Mouse (Mus musculus) left cerebral cortex, adult 9 months (tissue): ENCODE measurements around the gene Dok1.
A peak's percentile ranks its signal among the peaks of the same experiment; 100 is the strongest.

Experiments used
- DNase-seq, 2 experiments: peaks; one replicate each; pipeline ENCODE4 v3.0.0; 2022; ENCODE audit warnings: low spot score in 2 of 2

The Dok1 gene

GRCm38 (mm10) chr6:83033249-83034185, at the start of gene Dok1, which contains the start of gene Loxl3:
Gene Dok1, minus strand, starts transcription at chr6:83033471.
Gene Loxl3, plus strand, starts transcription at chr6:83034173.
- DNase-seq: peak in 1 of 2 experiments; percentile 28

- no peak for DNase-seq
Observed at GRCm38 (mm10) chr6:83080210-83080609, 46.9 kb upstream of the Dok1 start.

GRCm38 (mm10) chr6:83078324-83078858, 45.1 kb upstream of the Dok1 start:
- peak; percentile 93 to 99 for DNase-seq

DNA sequence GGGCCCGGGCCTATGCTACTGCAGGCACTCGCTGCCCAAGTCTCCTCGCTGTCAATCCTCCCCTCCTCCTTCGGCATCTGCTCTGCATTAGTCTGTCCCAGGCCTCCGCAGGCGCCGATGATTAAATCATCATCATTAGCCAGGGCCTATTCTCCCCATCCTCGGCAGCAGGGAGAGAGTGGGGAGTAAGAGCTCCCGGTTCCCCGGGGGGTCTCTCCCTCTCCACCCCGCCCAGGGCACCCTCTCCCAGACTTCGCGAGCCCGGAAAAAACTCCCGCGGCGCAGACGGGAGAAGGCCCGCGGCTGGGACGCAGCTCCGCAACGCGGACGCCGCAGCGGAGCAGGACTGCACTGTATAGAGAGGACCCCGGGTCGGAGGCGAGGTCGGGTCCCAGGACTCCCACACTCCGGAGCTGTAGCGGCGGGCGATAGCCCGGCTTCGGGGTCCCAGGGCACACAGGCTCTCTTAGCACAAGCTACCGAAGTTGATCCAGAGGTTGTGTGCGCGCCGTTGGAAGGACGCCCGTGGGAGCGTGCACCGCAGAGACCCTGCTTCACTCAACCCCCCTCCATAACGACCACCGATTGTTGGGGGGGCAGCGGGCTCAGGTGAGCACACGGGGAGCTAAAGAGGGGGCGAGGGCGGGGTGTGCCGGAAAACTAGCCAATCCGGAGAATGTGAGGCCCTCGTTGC, 44.5 kb upstream of the Dok1 start, which contains the start of gene Pcgf1:
TSS of gene Pcgf1 (plus strand) at position 240 of the 694 bp plus-strand sequence.
- DNase-seq: peak in 1 of 2 experiments; percentile 49

GRCm38 (mm10) chr6:83074979-83075378, 41.7 kb upstream of the Dok1 start:
- DNase-seq: no peak

GRCm38 (mm10) chr6:83071220-83071619, 37.9 kb upstream of the Dok1 start:
- DNase-seq: no peak

DNA sequence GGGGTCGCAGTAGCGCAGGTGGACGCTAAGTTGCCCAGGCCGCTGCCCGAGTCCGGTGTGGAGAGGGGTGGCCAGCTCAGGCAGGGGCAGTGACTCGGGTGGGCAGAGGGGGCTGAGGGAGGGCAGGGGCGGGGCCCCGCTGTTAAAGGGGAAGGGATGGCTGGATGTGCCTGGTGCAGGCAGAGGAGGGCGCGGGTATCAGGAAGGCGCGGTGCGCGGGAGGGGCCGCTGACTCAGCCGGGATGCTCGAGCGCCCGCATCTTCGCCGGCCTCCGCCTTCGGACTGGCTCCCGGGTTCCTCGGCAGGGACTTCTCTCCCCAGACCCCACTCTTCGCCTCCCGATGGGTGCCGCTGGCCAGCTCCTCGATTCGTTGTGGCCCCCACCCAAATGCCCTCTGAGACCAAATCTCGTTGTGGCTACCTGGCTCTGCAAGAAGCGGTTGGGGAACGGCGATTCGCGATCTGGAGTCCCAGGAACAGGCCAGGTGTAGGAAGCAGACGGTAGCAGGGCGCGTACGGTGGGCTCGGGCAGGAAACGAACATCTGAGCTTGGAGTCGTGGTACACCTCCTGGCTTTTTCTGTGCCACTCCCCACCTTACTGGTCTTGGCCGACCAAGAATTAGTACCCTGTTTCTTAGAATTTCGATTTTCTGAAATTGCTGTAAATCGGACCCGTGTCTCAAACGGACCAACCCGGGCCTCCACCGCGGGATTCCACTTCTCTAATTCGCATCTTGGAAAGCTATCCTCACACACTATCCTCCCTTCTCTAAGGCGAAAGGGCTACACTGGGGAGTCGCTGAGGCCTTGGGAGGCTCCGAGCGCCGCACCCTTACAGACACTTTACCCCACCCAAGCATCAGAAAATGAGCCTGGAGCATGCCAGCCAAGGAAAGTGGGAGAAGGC, 37.3 kb upstream of the Dok1 start:
- no peak for DNase-seq

DNA sequence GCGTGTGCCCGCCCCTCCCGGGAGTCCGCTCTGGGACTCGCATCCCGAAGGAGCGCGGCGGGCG, 36.8 kb upstream of the Dok1 start, which contains the start of gene Tlx2:
TSS of gene Tlx2 (minus strand) at position 47 of the 64 bp plus-strand sequence.
- DNase-seq: no peak

DNA sequence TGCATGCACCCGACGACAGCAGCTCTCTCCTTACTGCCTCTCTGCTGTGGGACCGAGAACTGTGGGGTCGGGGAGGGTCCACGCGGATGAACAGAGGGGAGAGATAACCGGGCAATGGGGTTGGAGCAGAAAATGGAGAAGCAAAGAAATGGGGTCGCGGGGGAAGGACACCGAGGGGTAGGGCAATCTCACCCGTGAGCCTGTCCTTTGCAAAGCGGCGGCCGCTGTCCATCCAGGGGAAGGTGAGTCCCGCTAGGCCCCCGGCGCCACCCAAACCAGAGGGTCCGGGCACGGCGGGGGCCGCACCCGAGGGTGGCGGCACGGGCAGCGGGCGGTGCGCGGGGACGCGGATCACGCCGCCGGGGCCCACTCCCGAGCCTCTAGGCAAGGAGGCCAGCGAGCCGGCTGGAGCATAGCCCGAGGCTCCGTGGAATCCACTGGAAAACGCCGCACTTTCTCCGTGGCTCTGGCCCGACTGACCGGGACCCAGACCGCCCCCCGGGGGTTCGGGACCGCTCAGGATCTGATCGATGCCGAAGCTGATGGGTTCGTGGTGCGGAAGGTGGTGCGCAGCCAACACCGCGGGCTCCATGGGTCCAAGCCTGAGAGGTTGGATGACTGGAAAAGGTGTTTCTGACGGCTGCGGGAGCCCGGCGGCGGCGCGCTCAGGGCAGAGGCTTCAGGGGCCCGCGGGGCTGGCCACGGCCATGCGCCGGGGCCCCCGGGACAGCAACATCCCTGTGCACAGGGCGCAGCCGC, 36.4 kb upstream of the Dok1 start:
- DNase-seq: no peak

GRCm38 (mm10) chr6:83068706-83069487, 35.6 kb upstream of the Dok1 start:
- DNase-seq: no peak

DNA sequence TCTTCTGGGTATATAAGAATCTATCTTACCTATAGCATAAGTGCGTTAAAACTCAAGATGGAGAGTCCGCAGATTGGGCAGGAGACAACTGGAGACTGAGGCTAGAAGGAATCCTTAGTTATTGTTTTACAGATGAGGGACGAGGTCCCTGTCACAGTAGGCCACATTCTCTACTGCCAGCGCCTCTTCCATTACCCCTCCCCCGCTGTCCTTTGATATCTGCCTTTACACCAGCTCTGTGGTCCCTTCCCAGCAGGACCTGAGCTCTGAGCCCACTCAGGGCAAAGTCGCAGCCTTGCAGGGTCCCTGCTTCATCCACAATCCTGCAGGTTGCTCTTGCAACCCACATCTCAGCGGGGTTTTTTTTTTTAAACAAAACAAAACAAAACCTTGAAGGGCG, 35.0 kb upstream of the Dok1 start:
- no peak for DNase-seq

DNA sequence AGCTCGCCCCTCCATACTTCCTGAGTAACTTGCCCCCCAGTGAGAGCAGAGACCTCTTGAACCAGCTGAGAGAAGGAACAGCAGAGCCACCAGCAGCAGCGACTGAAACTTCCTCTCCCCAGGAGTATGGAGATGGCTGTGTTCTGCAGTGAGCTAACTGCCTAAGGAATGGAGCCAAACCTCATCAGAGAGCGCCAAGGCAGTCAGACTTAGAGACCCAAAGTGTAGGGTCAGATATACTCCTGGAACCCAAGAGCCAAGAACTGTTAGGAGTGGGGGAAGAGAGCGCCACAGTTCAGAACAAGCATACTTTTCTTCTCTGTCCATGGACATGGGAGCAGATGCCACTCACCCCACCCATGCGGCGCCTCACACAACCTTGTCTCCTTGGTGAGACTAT, 33.2 kb upstream of the Dok1 start:
- no peak for DNase-seq

DNA sequence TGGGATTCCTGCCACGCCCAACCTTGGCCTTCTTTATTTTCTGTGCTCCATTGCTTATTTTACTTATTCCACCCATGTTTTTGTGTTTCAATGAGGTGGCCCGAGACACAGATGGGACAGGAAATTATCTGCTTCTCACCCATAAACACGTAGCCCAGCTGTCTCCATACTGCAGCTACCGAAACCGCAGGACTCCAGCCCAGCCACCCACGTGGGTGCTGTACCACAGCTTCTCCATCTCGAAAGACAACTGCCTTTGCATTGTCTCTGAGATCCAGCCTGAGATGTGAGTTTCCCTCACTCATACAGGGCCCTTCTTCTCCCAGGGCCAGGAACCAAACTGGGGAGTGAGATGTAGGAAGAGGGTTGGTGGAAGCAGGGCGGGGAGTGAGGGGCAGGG, 32.7 kb upstream of the Dok1 start:
- no peak for DNase-seq

GRCm38 (mm10) chr6:83058725-83059124, 25.5 kb upstream of the Dok1 start:
- no peak for DNase-seq

DNA sequence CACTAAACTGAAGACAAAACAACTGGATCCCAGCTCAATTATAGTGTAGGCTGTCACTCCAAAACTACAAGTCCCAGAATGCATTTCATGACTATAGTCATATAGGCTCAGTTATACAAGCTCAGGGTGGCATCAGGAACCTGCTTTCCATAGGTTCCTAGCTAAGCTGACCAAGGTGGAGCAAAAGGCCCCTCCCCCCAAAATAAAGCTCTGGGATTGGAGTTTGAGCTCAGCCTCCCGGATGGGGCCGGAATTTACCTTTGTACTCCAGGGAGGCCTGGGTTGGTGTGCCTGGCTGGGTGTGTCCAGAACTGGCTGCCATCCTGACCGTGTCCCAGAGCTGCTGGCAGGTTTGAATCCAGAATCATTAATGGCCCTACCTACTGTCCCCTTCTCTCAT, 24.5 kb upstream of the Dok1 start, which contains the start of gene Dqx1:
TSS of gene Dqx1 (plus strand) at position 55 of the 400 bp plus-strand sequence.
- peak in 1 of 2 experiments; percentile 44 for DNase-seq

DNA sequence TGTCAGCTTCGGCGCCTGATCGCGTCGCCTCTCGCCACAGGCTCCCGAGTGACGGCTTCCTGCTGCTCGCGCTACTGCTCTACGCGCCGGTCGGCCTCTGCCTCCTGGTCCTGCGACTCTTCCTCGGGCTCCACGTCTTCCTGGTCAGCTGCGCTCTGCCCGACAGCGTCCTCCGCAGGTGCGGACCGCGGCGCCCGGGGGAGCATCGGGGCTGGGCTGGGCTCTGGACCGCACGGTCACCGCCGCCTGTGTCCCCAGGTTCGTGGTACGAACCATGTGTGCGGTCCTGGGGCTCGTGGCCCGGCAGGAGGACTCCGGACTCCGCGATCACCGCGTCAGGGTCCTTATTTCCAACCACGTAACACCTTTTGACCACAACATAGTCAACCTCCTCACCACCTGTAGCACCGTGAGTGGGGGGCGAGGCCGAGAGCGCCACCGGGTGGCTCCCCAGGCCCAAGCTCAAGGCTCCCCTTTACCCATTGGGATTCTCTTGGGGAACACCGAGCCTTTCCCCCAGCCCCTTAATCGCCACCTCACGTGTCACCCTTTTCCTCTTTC, 21.7 kb upstream of the Dok1 start, which contains the start of gene Htra2:
TSS of gene Htra2 (minus strand) at position 403 of the 561 bp plus-strand sequence.
- DNase-seq: peak in 1 of 2 experiments; percentile 40

DNA sequence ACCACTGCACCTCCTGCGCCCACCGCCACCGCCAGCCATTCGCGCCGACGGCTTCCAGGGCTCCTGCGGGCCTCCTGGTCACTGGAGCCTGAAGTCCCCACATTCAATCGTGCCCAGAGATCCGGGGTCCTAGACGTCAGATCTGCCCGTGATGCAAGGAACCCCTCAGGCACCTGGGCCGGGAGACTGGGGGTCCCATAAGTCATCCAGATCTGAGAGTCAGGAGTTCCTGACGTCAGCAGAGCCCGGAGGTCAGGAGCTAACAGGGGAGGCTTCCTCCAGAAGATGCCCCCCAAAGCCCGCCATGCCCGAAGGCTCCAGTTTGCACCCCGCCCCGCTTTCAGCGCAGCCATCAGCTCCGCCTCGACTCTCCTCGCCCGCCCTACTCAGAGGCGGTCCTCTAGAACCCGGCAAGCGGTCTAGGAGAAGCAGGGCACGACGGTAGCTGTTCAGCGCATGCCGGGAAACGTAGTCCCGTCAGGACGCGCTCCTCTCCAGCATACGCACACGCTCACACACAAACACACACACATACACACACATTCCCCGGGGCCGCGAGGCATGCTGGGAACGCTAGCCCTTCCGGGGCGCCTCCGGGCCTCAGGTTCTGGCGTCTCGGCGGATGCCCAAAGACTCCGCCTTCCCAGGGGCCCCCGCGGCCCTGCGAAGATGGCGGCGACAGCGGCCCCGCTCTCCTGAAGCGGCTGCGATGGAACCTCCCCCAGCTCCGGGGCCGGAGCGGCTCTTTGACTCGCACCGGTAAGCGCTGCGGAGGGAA, 21.0 kb upstream of the Dok1 start, which contains the start of gene Aup1:
TSS of gene Aup1 (plus strand) at position 448 of the 778 bp plus-strand sequence.
- peak; percentile 96 to 98 for DNase-seq

GRCm38 (mm10) chr6:83053136-83053960, 20.1 kb upstream of the Dok1 start:
- peak in 1 of 2 experiments; percentile 42 for DNase-seq
